Mouse (Mus musculus): ENCODE results near the gene Tmco4.

Gene Tmco4

GRCm38 (mm10) chr4:139058029-139058428 lies 85.3 kb downstream of the Tmco4 start:
- no peak for DNase-seq (ENCODE audit: low read depth)

GRCm38 (mm10) chr4:139059569-139059968 lies 86.9 kb downstream of the Tmco4 start:
- DNase-seq (ENCODE audit: low read depth), result peak; percentile 30

- DNase-seq (ENCODE audit: low read depth), result no peak
These were observed 92.1 kb downstream of the Tmco4 start for GRCm38 (mm10) chr4:139064831-139065230.

- DNase-seq (ENCODE audit: low read depth), result no peak
These were observed 95.6 kb downstream of the Tmco4 start for GRCm38 (mm10) chr4:139068287-139068686.

- DNase-seq (ENCODE audit: low read depth), result no peak
These were observed 101.4 kb downstream of the Tmco4 start for GRCm38 (mm10) chr4:139074060-139074459.

GRCm38 (mm10) chr4:139075041-139075711 lies 102.5 kb downstream of the Tmco4 start, which contains the start of gene Htr6:
Gene Htr6 (minus strand): TSS chr4:139075570.
- no peak for DNase-seq (ENCODE audit: low read depth)

GRCm38 (mm10) chr4:139075915-139076314 lies 103.2 kb downstream of the Tmco4 start:
- no peak for DNase-seq (ENCODE audit: low read depth)

GRCm38 (mm10) chr4:139078313-139078712 lies 105.6 kb downstream of the Tmco4 start:
- DNase-seq (ENCODE audit: low read depth), result no peak

GRCm38 (mm10) chr4:139078726-139079125 lies 106.0 kb downstream of the Tmco4 start:
- DNase-seq (ENCODE audit: low read depth), result no peak

GRCm38 (mm10) chr4:139079439-139079838 lies 106.8 kb downstream of the Tmco4 start:
- DNase-seq (ENCODE audit: low read depth), result no peak

- DNase-seq (ENCODE audit: low read depth), result no peak
These were observed 107.6 kb downstream of the Tmco4 start for GRCm38 (mm10) chr4:139080259-139080658.

- DNase-seq (ENCODE audit: low read depth), result no peak
These were observed 108.7 kb downstream of the Tmco4 start for GRCm38 (mm10) chr4:139081270-139081931.

GRCm38 (mm10) chr4:139082790-139083564 lies 110.3 kb downstream of the Tmco4 start:
- DNase-seq (ENCODE audit: low read depth), result no peak

GRCm38 (mm10) chr4:139085337-139085736 lies 112.6 kb downstream of the Tmco4 start:
- DNase-seq (ENCODE audit: low read depth), result no peak

GRCm38 (mm10) chr4:139086037-139086436 lies 113.3 kb downstream of the Tmco4 start:
- DNase-seq (ENCODE audit: low read depth), result peak; percentile 95

GRCm38 (mm10) chr4:139086984-139087383 lies 114.3 kb downstream of the Tmco4 start:
- DNase-seq (ENCODE audit: low read depth), result no peak

GRCm38 (mm10) chr4:139088982-139089671 lies 116.4 kb downstream of the Tmco4 start:
- no peak for DNase-seq (ENCODE audit: low read depth)

- DNase-seq (ENCODE audit: low read depth), result no peak
These were observed 117.7 kb downstream of the Tmco4 start for GRCm38 (mm10) chr4:139090303-139090940.

- no peak for DNase-seq (ENCODE audit: low read depth)
These were observed 118.4 kb downstream of the Tmco4 start for GRCm38 (mm10) chr4:139091066-139091465.

- DNase-seq (ENCODE audit: low read depth), result no peak
These were observed 119.0 kb downstream of the Tmco4 start for GRCm38 (mm10) chr4:139091478-139092355.

Data from c-Kit-positive CD71-negative TER-119-negative erythroid progenitor cells, embryonic 14.5 days (primary cell).